Mouse (Mus musculus) CD8-positive naive resting alpha-beta T cell, adult 2 months (primary cell): ENCODE measurements around the gene Sult6b2.

Source experiments
- DNase-seq, 2 experiments: peaks; one replicate each; pipeline ENCODE4 v3.0.0; 2022; ENCODE audit warnings: low read depth in 2 of 2, low spot score in 2 of 2

Sult6b2 gene

DNA sequence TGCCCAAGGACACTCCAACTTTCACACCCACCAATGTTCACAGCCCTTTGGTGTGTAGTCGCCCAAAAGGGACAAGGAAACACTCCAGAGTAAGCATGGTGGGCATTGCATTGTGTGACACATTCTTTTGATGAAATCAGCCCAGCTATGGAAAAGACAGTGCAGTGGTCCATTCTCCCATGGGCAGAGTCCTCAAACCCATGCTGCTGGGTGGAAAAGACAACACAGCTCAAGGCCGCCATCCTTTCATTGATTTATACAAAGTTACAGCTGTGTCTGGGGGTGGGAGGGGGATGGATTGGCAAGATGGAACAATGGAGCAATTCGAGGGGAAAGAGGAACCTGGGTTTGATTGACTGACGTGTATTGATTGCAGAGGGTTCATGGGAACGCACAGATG lies 8.7 kb upstream of the Sult6b2 start:
- no peak for DNase-seq

GRCm38 (mm10) chr6:142810239-142810638 lies 5.9 kb upstream of the Sult6b2 start:
- DNase-seq: no peak

GRCm38 (mm10) chr6:142809373-142810098 lies 5.2 kb upstream of the Sult6b2 start:
- DNase-seq: no peak

DNA sequence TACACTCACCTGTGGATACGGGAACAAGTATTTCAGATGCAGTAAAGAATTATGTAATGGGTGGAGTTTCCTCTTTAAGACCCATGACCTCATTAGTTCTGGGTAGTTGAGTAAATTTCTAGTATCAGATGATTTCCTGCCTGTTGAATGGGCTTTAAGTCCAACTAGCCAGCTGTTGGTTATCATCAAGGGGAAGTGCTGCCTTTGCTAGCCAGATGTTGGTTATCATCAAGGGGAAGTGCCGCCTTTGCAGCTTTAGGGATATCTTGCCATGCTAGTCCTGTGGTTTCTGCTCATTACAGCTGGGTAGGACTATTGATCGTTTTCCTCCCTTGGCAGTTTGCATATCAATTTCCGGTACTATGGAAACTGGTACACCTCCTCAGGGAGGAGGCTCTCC lies 2.0 kb upstream of the Sult6b2 start:
- no peak for DNase-seq

DNA sequence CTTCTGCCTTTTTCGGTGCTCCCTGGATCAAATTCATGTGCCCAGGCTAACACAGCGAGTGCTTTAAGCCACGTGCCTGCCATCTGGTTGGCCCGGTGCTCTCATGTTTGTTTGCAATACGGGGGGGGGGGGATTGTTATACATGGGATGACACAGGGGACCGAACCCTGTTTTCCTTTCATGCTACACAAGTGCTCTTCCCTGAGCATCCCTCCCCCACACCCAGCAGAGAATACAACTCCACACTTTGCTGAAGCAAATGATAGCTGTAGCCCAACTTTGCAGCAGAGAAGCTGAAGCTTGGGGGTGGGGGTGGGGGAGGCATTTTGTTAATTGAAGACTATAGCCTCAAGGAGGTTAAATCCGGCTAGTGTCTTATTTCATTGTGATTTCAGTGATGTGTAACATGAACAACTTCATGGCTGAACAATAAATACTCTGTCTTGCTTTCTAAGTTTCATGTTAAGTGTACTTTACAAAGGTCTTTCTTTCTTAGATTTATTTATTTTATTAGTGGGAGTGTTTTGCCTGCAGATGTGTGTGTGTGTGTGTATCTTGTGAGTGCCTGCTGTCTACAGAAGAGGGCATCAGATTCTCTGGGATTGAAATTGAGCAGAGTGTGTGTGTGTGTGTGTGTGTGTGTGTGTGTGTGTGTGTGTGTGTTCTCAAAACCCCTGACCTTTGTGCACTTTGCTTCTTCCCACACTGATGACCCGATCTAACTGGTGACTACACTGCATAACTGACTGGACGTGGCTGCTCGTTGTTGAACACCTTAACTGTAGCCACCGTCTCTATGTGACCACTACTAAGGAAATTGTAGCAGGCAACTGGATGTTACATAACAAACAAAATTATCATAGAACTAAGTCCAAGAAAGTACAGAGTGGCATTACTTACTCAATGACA lies 1.4 kb downstream of the Sult6b2 start:
- no peak for DNase-seq

DNA sequence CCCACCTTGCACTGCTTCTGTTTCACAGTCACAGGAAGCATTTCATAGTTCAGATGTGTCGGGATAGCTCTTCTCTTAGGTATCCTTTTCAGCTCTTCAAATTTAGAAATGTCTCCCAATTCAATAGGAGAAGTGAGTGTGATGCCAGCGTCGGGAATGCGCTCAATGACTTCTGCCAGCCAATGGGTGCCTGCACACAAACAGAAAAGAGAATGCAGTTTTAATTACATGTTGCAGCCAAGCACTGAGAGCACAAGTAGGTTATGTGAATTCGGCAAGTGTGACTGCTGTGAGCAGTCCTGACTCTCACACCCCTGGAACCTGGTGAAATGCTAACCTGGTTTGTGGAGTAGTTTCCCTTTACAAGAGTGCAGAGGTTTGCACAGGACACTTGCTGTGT lies 2.6 kb downstream of the Sult6b2 start:
- DNase-seq: no peak

GRCm38 (mm10) chr6:142799704-142800374 lies 4.5 kb downstream of the Sult6b2 start:
- DNase-seq: no peak

GRCm38 (mm10) chr6:142798837-142799236 lies 5.5 kb downstream of the Sult6b2 start:
- DNase-seq: no peak

- no peak for DNase-seq
These were observed 6.3 kb downstream of the Sult6b2 start for GRCm38 (mm10) chr6:142797996-142798395.

DNA sequence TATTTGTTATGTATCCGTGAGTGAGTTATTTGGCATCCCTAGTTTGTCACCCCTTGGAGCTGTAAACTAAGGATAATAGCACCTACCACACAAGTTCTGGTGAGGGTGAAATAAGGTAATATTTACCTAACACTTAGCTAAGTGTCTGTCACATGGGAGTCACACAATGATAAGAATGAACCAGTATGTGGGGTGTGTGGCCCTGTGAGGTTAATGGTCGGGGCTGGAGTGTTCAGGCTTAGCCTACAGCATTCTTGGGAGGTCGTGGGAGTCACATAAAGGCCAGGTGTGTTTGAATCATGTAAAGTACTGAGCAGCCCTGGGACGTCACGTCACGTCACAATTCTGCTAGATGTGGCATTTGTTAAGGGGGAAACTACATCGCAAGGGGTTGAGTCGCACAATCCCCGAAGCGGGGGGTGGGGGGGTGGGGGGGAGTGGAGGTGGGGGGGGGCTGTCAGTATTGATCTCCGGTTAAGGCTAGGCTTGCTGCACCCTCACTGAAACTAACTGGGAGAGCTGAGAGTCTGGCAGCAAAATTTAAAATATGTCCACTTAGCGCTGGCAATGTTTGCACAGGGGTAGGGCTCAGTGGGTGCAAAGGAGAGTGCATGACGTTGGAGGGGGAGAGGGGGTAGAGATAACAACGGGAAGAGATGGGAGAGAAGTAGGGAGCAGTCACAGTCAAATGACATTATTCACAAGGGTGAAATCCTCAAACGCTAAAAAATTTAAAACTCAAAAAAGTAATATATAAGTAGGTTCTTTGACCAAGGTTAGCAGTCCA lies 8.5 kb downstream of the Sult6b2 start:
- no peak for DNase-seq

- no peak for DNase-seq
These were observed 9.2 kb downstream of the Sult6b2 start for GRCm38 (mm10) chr6:142795087-142795486.

- DNase-seq: no peak
These were observed 10.8 kb downstream of the Sult6b2 start for GRCm38 (mm10) chr6:142793468-142793867.

- DNase-seq: no peak
These were observed 11.9 kb downstream of the Sult6b2 start for GRCm38 (mm10) chr6:142792241-142792968.

DNA sequence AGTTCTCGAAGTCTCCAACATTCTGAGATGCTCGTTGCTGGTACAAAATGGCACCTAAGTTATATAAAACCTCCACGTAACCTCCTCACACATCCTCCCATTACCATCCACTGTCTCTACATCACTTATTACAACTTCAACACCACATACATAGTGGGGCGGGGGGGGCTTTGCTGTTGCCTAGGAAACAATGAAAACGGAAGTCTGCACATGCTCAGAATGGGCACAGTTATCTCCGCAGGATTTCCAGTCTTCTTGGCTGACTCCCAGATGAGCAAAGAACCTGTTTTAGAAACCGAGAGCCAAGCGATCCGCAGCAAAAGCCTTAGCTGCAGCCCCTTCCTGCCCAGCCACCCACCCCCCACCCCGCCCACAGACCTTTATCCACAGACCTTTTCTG lies 14.6 kb downstream of the Sult6b2 start:
- DNase-seq: no peak

DNA sequence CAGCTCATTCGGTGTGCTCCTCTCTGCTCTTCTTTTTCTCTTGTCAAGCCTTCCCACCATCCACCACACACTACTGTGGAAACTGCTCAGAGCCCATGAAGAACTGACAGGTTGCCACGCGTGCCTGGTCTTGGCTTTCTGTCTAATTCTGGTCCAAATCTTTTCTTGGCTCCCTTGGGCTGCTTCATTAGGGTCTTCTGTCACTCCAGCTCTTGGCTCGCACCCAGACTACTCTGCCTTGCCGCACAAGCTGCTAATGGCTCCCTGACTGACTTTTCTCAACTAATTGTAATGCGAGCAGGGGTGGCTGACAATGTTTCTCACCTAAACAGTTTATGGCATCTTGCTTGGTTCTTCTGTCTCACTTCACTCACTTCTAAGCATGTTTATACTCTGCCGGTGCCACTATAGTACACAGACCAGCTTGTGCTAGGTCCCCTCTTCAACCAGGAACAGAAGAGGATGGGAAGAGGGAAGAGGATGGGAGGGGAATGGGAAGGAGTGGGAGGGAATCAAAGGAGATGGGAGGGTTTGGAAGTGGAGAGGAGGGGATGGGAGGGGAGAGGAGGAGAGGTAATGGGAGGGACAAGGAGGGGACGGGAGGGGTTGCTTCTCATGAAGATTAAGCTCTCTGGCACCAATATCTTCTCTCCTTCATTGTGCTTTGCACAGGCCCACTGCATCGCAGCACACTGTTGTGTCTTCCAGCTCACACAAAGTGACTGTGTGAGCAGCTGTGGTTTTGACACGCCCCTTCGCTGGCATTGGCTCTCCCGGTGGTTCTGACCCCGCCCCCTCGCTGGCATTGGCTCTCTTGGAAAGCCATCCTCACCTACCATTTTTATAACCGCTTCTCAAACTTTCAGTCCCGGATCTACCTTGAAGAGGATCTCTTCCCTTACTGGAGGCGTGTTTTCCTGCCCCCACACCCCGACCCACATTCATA lies 16.0 kb downstream of the Sult6b2 start:
- no peak for DNase-seq

DNA sequence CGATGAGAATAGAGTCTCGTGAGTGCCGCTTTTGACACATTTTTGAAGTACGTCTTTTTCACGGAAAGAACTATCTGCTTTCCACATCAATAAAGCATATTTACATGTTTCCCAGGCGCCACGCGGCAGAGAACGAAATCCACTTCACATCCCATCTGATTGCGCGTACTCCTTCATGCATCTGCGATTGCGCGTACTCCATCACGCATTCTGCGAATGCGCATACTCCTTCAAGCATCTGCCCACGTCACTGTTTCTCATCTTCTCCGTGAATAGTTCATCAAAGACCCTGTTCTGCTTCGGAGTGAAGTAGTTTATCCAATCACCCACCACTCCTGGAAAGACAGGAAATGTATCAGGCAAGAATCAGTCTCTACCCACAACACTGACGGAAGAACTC lies 18.2 kb downstream of the Sult6b2 start:
- DNase-seq: no peak

DNA sequence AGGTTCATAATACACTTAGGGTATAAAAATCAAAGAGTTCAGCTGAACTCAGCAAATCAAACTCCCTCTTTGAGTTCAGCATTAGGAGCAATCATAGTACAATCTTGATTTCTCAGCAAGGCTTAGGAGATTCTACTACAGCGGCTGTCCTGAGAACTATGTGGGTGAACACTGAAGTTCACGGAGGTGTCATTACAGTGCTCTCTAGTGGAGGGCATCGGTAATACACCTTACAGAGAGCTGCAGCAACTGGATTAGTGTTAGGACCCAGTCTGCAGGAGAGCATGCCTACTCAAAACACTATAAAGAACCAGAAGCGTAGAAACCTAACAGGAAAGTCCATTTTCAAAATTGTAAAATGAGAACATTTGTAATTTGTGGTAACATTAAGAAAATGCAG lies 19.0 kb downstream of the Sult6b2 start:
- peak; percentile 62 to 79 for DNase-seq

DNA sequence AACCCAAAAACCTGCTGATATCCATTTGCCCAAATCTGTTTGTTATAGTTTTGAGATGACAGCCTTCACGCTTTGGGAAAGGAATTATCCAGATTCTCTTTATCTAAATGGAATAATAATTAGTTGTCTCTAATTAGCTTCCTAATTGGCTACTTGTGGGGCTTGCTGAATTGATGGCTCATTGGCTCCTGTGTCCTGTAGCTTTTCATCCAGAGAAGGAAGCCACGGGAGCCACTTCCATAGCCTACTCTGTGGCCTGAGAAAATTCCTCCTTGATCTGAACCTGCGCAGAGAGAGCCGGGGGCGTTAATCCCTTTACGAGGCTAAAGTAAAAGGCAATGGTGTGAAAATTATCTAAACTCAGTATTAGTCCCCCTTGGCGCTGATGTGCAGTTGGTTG lies 23.0 kb downstream of the Sult6b2 start:
- DNase-seq: no peak

DNA sequence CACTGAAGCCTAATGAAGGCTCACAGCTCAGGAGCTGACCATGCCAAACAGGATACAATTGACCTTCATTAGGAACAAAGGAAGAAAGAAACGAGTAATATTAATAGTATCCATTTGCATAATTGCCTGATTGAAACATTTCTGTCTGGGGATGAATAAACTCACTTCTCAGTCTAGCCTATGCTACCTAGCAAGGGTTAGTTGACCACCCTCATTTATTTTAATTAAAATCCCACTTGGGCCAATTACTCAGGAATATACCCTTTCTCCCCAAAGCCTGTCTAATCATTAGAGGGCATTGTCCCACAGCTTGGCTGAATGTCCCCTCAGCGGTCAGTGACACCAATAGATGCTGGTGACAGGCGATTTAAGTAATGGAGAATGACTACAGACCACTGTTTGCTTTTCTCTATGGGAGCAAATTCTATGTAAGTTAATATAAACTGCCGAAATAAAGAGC lies 23.7 kb downstream of the Sult6b2 start:
- no peak for DNase-seq
